In genomic region chr15:30780977-30781376, GRCm38 (mm10) we compare ENCODE assay signal across 26 mouse cellular contexts.
DNase-seq lines count a peak whose midpoint lies in the region; ATAC-seq lines count a peak whose summit lies in the region.
"Had no signal": no experiment of that assay in that cellular context is flagged by ENCODE, and none has a peak within 500 bp of the region (broad histone marks: within the 10 kb centered on the region; RNA-seq: fewer than 3 reads in every experiment).

No protein-coding gene starts in this region.

- H3K27me3 ChIP-seq in forebrain, embryonic 12.5 days: no peaks in the 10 kb centered on the region
- H3K27me3 ChIP-seq in forebrain, embryonic 13.5 days: no peaks in the 10 kb centered on the region
- no peaks in the 10 kb centered on the region for H3K27me3 ChIP-seq in midbrain, embryonic 12.5 days
- no peaks in the 10 kb centered on the region for H3K27me3 ChIP-seq in midbrain, embryonic 14.5 days (ENCODE audit: control insufficient read depth, insufficient read depth, low read length)
- no peaks in the 10 kb centered on the region for H3K27me3 ChIP-seq in hindbrain, embryonic 12.5 days
- no peaks in the 10 kb centered on the region for H3K27me3 ChIP-seq in neural tube, embryonic 14.5 days (ENCODE audit: control insufficient read depth, insufficient read depth, low read length)
- H3K27me3 ChIP-seq: heart, embryonic 15.5 days; kidney, embryonic 15.5 days; limb, embryonic 12.5 days; liver, embryonic 12.5 days; megakaryocyte, embryonic 14.5 days had no signal

- H3K9ac ChIP-seq in forebrain, embryonic 12.5 days: no peak overlapping the region
- no peak overlapping the region for H3K9ac ChIP-seq in forebrain, embryonic 13.5 days
- H3K9ac ChIP-seq in midbrain, embryonic 12.5 days (replicated peaks): no peak overlapping the region
- no peak overlapping the region for H3K9ac ChIP-seq in midbrain, embryonic 14.5 days (replicated peaks; ENCODE audit: low read length)
- H3K9ac ChIP-seq in hindbrain, embryonic 12.5 days: no peak overlapping the region
- no peak overlapping the region for H3K9ac ChIP-seq in neural tube, embryonic 14.5 days (replicated peaks; ENCODE audit: low read depth, low read length)
- H3K9ac ChIP-seq: heart, embryonic 15.5 days; kidney, embryonic 15.5 days; limb, embryonic 12.5 days; liver, embryonic 12.5 days had no signal

- no peak overlapping the region for H3K4me3 ChIP-seq in forebrain, embryonic 12.5 days (replicated peaks)
- no peak overlapping the region for H3K4me3 ChIP-seq in forebrain, embryonic 13.5 days
- H3K4me3 ChIP-seq in midbrain, embryonic 12.5 days: no peak overlapping the region
- no peak overlapping the region for H3K4me3 ChIP-seq in midbrain, embryonic 14.5 days (replicated peaks; ENCODE audit: low read depth, low read length)
- no peak overlapping the region for H3K4me3 ChIP-seq in hindbrain, embryonic 12.5 days
- no peak overlapping the region for H3K4me3 ChIP-seq in neural tube, embryonic 14.5 days (ENCODE audit: low read depth, low read length)
- H3K4me3 ChIP-seq: heart, embryonic 15.5 days; kidney, embryonic 15.5 days; limb, embryonic 12.5 days; liver, embryonic 12.5 days; megakaryocyte, embryonic 14.5 days had no signal

- H3K36me3 ChIP-seq in forebrain, embryonic 12.5 days (replicated peaks): no peaks in the 10 kb centered on the region
- H3K36me3 ChIP-seq in forebrain, embryonic 13.5 days (ENCODE audit: poor library complexity, severe bottlenecking): no peaks in the 10 kb centered on the region
- H3K36me3 ChIP-seq in midbrain, embryonic 12.5 days: no peaks in the 10 kb centered on the region
- no peaks in the 10 kb centered on the region for H3K36me3 ChIP-seq in midbrain, embryonic 14.5 days (ENCODE audit: control insufficient read depth, insufficient read depth, low read length)
- no peaks in the 10 kb centered on the region for H3K36me3 ChIP-seq in hindbrain, embryonic 12.5 days
- H3K36me3 ChIP-seq in neural tube, embryonic 14.5 days (ENCODE audit: control insufficient read depth, insufficient read depth, low read length): no peaks in the 10 kb centered on the region
- H3K36me3 ChIP-seq: G1E; heart, embryonic 15.5 days; kidney, embryonic 15.5 days; limb, embryonic 12.5 days; liver, embryonic 12.5 days had no signal

- DNase-seq in midbrain, embryonic 14.5 days: no peak
- no peak for DNase-seq in left cerebral cortex, adult 8-10 months (ENCODE audit: low spot score in 2 of 2)
- DNase-seq: adrenal gland, postnatal 10 days; cerebellum, postnatal 36 days; gastrocnemius, postnatal 14 days; heart, postnatal 4 days; kidney, postnatal 4 days; layer of hippocampus, adult 9-11 months; lung, adult 2 months; right cerebral cortex, postnatal 14 days; spleen, adult 18-20 months; thymus, adult 18-20 months; thymus, postnatal 4 days had no signal

- no peak overlapping the region for H3K4me2 ChIP-seq in forebrain, embryonic 12.5 days
- H3K4me2 ChIP-seq in forebrain, embryonic 13.5 days: no peak overlapping the region
- H3K4me2 ChIP-seq in midbrain, embryonic 12.5 days (replicated peaks): no peak overlapping the region
- H3K4me2 ChIP-seq in midbrain, embryonic 14.5 days (ENCODE audit: low read length): no peak overlapping the region
- H3K4me2 ChIP-seq in hindbrain, embryonic 12.5 days (replicated peaks): no peak overlapping the region
- no peak overlapping the region for H3K4me2 ChIP-seq in neural tube, embryonic 14.5 days (ENCODE audit: low read depth, low read length)
- H3K4me2 ChIP-seq: heart, embryonic 15.5 days; kidney, embryonic 15.5 days; limb, embryonic 12.5 days; liver, embryonic 12.5 days had no signal

- peaks cover 9% of the 10 kb centered on the region; the same call in 1 of the 2 replicates for H3K4me1 ChIP-seq in forebrain, embryonic 12.5 days
- peaks cover 4% of the 10 kb centered on the region; the same call in 1 of the 2 replicates for H3K4me1 ChIP-seq in forebrain, embryonic 13.5 days
- H3K4me1 ChIP-seq in midbrain, embryonic 12.5 days: peaks cover 5% of the 10 kb centered on the region
- peaks cover 4% of the 10 kb centered on the region; the same call in 1 of the 2 replicates for H3K4me1 ChIP-seq in midbrain, embryonic 14.5 days (ENCODE audit: control insufficient read depth, insufficient read depth, low read length)
- H3K4me1 ChIP-seq in hindbrain, embryonic 12.5 days: peaks cover 8% of the 10 kb centered on the region
- H3K4me1 ChIP-seq in neural tube, embryonic 14.5 days (ENCODE audit: control insufficient read depth, insufficient read depth, low read length): no peaks in the 10 kb centered on the region
- H3K4me1 ChIP-seq: heart, embryonic 15.5 days; kidney, embryonic 15.5 days; limb, embryonic 12.5 days; liver, embryonic 12.5 days; megakaryocyte, embryonic 14.5 days had no signal

- H3K27ac ChIP-seq in forebrain, embryonic 12.5 days: no peak overlapping the region
- H3K27ac ChIP-seq in forebrain, embryonic 13.5 days: no peak overlapping the region
- 0 out of 2 replicates have a peak overlapping the region, but pooled peaks have one; percentile 0 for H3K27ac ChIP-seq in midbrain, embryonic 12.5 days (replicated peaks)
- no peak overlapping the region for H3K27ac ChIP-seq in midbrain, embryonic 14.5 days (replicated peaks; ENCODE audit: low read depth, low read length)
- no peak overlapping the region for H3K27ac ChIP-seq in hindbrain, embryonic 12.5 days
- H3K27ac ChIP-seq in neural tube, embryonic 14.5 days (ENCODE audit: low read depth, low read length): no peak overlapping the region
- H3K27ac ChIP-seq: heart, embryonic 15.5 days; kidney, embryonic 15.5 days; limb, embryonic 12.5 days; liver, embryonic 12.5 days had no signal

- no peaks in the 10 kb centered on the region for H3K9me3 ChIP-seq in forebrain, embryonic 12.5 days
- no peaks in the 10 kb centered on the region for H3K9me3 ChIP-seq in forebrain, embryonic 13.5 days (replicated peaks)
- H3K9me3 ChIP-seq in midbrain, embryonic 12.5 days: no peaks in the 10 kb centered on the region
- no peaks in the 10 kb centered on the region for H3K9me3 ChIP-seq in midbrain, embryonic 14.5 days (ENCODE audit: control insufficient read depth, low read length)
- no peaks in the 10 kb centered on the region for H3K9me3 ChIP-seq in hindbrain, embryonic 12.5 days (replicated peaks)
- H3K9me3 ChIP-seq in neural tube, embryonic 14.5 days (ENCODE audit: control insufficient read depth, low read length): no peaks in the 10 kb centered on the region
- H3K9me3 ChIP-seq: heart, embryonic 15.5 days; kidney, embryonic 15.5 days; limb, embryonic 12.5 days; liver, embryonic 12.5 days had no signal

- ATAC-seq in forebrain, embryonic 12.5 days (ENCODE audit: low FRiP score): 0 out of 2 replicates have a peak, but pooled peaks have one; percentile 39
- ATAC-seq in forebrain, embryonic 13.5 days: no peak
- peak; percentile 56 for ATAC-seq in midbrain, embryonic 12.5 days (ENCODE audit: low FRiP score, low read depth)
- no peak for ATAC-seq in midbrain, embryonic 14.5 days (ENCODE audit: low FRiP score, low TSS enrichment)
- peak; percentile 72 for ATAC-seq in hindbrain, embryonic 12.5 days (ENCODE audit: low FRiP score)
- ATAC-seq in neural tube, embryonic 14.5 days (ENCODE audit: low read depth): peak; percentile 60; the same call in 1 of the 2 replicates
- no peak for ATAC-seq in erythroid progenitor cell, adult 5-6 weeks (replicated peaks; ENCODE audit: low FRiP score, poor library complexity, severe bottlenecking)
- ATAC-seq: activated CD4-positive, CD25-positive, alpha-beta regulatory T cell, adult 4 months; liver, embryonic 12.5 days had no signal

Comparison
In these comparisons a context has a peak if more than half of its experiments do, and no peak if none do; other contexts are left out.
1. ATAC-seq: peak in forebrain, embryonic 12.5 days (single experiment), midbrain, embryonic 12.5 days (single experiment), hindbrain, embryonic 12.5 days (single experiment) and neural tube, embryonic 14.5 days (single experiment); none in forebrain, embryonic 13.5 days (single experiment), midbrain, embryonic 14.5 days (single experiment) and erythroid progenitor cell, adult 5-6 weeks (single experiment).